Mouse (Mus musculus) cerebellum, adult 2 months (tissue): ENCODE measurements around the gene Mndal. TPM values are rescaled to one million over a fixed set of nuclear protein-coding genes. Genes with fewer than 3 reads are reported as not detected.

Experiments used
- polyA plus RNA-seq: library from polyadenylated mRNA; depleted of rRNA; stranded (reverse); fragments of >200 nt; gene quantifications from 2 replicates; pipeline ENCODE4 v1.2.3, GENCODE M21; 2012; rRNA removed

The Mndal gene
- polyA plus RNA-seq, 1 experiment = 3.5 TPM

Other genes with a start within 250 kb of the Mndal start
- gene Ifi207, start 200.7 kb downstream of the Mndal start, polyA plus RNA-seq = 0.15 and 0.21 TPM in 2 replicates
- 0.16 and 0.30 TPM in 2 replicates for gene Ifi204, start 175.5 kb downstream of the Mndal start, polyA plus RNA-seq
- 0.11 and 0.14 TPM in 2 replicates for gene Ifi211, start 29.4 kb downstream of the Mndal start, polyA plus RNA-seq
- gene Ifi203, start 181 bp upstream of the Mndal start, polyA plus RNA-seq = 1.4 and 1.7 TPM in 2 replicates
- gene Ifi202b, start 40.3 kb upstream of the Mndal start, polyA plus RNA-seq = not detected in 2 replicates
- not detected in 2 replicates for gene Ifi205, start 89.3 kb upstream of the Mndal start, polyA plus RNA-seq
- not detected in 2 replicates for gene Olfr433, start 98.2 kb upstream of the Mndal start, polyA plus RNA-seq
- not detected in 2 replicates for gene Olfr432, start 106.7 kb upstream of the Mndal start, polyA plus RNA-seq
- gene Olfr430, start 124.1 kb upstream of the Mndal start, polyA plus RNA-seq = not detected in 2 replicates
- gene Olfr429, start 141.8 kb upstream of the Mndal start, polyA plus RNA-seq = not detected in 2 replicates
- gene Olfr427, start 154.4 kb upstream of the Mndal start, polyA plus RNA-seq = not detected in 2 replicates
- not detected in 2 replicates for gene Olfr231, start 178.7 kb upstream of the Mndal start, polyA plus RNA-seq
- gene Olfr424, start 189.0 kb upstream of the Mndal start, polyA plus RNA-seq = not detected in 2 replicates
- not detected in 2 replicates for gene Olfr420, start 213.1 kb upstream of the Mndal start, polyA plus RNA-seq
- gene Spta1, start 230.3 kb upstream of the Mndal start, polyA plus RNA-seq = 0.02 and 0.03 TPM in 2 replicates